Mouse (Mus musculus): ENCODE results near the gene Prkce. TPM values are rescaled to one million over a fixed set of nuclear protein-coding genes. Genes with fewer than 3 reads are reported as not detected.

Prkce gene
- polyA plus RNA-seq, 1 experiment from 2014 or later = 6.7 TPM

DNA sequence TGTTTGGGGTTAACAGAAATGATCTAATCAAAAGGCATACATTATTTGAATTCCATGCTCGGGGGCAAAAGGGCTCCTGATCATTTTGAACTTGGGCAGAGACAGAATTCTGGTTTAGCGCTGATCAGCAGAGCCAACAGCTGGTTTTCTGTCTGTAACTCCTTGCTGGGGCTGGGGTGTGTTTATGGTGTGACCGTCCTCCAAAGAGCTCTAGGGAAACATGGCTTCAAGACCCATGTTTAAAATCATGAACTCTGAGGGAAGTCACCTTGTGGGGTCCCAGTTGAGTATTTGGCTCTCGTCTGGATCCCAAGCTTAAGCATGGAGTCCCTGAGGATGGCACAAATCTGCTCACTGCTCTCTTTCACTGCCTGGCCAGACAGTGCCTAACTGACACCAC lies 183.7 kb downstream of the Prkce start:
- Histone ChIP-seq H3K27me3 (no peaks in the 10 kb centered on the region), H3K9ac (no peak overlapping the region), H3K4me2 (peak overlapping the region; percentile 42; the same call in 1 of the 2 replicates), H3K27ac (peak overlapping the region; percentile 91), H3K4me1 (peaks cover 52% of the 10 kb centered on the region), H3K36me3 (no peaks in the 10 kb centered on the region), H3K4me3 (no peak overlapping the region), H3K9me3 (no peaks in the 10 kb centered on the region)
- peak; percentile 58; the same call in 1 of the 2 replicates for ATAC-seq (ENCODE audit: borderline replicate concordance, extremely low read depth, low FRiP score, low TSS enrichment)
- WGBS = 32% methylated on average over 4 of the region's 4 CpGs

- H3K9ac ChIP-seq = no peak overlapping the region
- 0 out of 2 replicates have a peak overlapping the region, but pooled peaks have one; percentile 91 for H3K27ac ChIP-seq
- no peak for ATAC-seq (ENCODE audit: borderline replicate concordance, extremely low read depth, low FRiP score, low TSS enrichment)
- peaks cover 58% of the 10 kb centered on the region for H3K4me1 ChIP-seq
- H3K27me3 ChIP-seq = no peaks in the 10 kb centered on the region
- H3K36me3 ChIP-seq = no peaks in the 10 kb centered on the region
- H3K4me2 ChIP-seq = no peak overlapping the region
- 81% methylated on average over 12 of the region's 12 CpGs for WGBS
- no peaks in the 10 kb centered on the region for H3K9me3 ChIP-seq
- H3K4me3 ChIP-seq = no peak overlapping the region
These were observed 184.9 kb downstream of the Prkce start for GRCm38 (mm10) chr17:86352247-86353037.

DNA sequence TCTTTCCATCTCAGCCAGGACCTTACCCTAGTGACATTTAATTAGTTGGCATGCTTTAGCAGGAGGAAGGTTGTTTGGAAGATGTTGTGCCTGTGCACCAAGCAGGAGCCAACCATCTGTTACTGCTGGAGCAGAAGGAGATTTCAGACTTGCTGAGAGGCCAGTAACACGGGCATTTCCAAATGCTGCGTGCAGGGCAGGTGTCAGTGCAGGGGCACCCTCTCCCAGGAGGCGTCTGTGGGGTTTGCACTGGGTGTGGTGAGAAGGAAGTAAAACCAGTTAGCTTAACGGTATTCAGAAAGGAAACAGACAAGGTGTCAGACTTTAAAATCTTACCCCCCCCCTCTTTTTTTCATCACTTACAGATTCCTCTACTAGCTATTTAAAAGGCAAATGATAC lies 186.1 kb downstream of the Prkce start:
- Histone ChIP-seq H3K27ac (no peak overlapping the region), H3K4me3 (no peak overlapping the region), H3K27me3 (no peaks in the 10 kb centered on the region), H3K4me2 (no peak overlapping the region), H3K4me1 (peaks cover 60% of the 10 kb centered on the region), H3K36me3 (no peaks in the 10 kb centered on the region), H3K9me3 (no peaks in the 10 kb centered on the region), H3K9ac (no peak overlapping the region)
- 43% methylated on average over 4 of the region's 4 CpGs for WGBS
- ATAC-seq (ENCODE audit: borderline replicate concordance, extremely low read depth, low FRiP score, low TSS enrichment) = no peak

- no peak overlapping the region for H3K4me2 ChIP-seq
- 77% methylated on average over 4 of the region's 4 CpGs for WGBS
- peaks cover 61% of the 10 kb centered on the region for H3K4me1 ChIP-seq
- H3K9me3 ChIP-seq = no peaks in the 10 kb centered on the region
- no peak overlapping the region for H3K27ac ChIP-seq
- H3K9ac ChIP-seq = no peak overlapping the region
- no peak for ATAC-seq (ENCODE audit: borderline replicate concordance, extremely low read depth, low FRiP score, low TSS enrichment)
- no peaks in the 10 kb centered on the region for H3K36me3 ChIP-seq
- H3K27me3 ChIP-seq = no peaks in the 10 kb centered on the region
- no peak overlapping the region for H3K4me3 ChIP-seq
These were observed 186.5 kb downstream of the Prkce start for GRCm38 (mm10) chr17:86354101-86354500.

DNA sequence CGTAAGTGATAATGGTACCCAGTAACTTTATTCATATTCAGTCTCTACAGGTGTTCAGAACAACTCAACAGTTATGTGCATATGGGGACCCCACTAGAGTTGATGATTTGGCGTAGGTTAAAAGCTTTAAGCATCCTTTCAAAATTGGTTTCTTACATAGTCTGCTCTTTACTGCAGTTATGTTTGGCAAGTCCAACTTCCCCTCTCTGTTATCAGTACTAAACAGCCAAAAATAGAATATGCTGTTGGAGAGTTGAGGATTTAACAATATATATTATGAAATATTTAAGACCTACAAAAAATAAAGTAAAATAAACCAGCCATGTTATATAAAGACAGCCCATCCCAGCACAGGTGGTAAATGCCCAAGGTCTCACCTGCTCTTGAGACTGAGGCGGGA lies 187.3 kb downstream of the Prkce start:
- H3K4me1 ChIP-seq = peaks cover 61% of the 10 kb centered on the region
- H3K27me3 ChIP-seq = no peaks in the 10 kb centered on the region
- WGBS = 63% methylated on average over 3 of the region's 3 CpGs
- no peak overlapping the region; the same call in 1 of the 2 replicates for H3K27ac ChIP-seq
- no peak overlapping the region for H3K4me3 ChIP-seq
- no peaks in the 10 kb centered on the region for H3K9me3 ChIP-seq
- no peaks in the 10 kb centered on the region for H3K36me3 ChIP-seq
- no peak overlapping the region for H3K9ac ChIP-seq
- no peak for ATAC-seq (ENCODE audit: borderline replicate concordance, extremely low read depth, low FRiP score, low TSS enrichment)
- H3K4me2 ChIP-seq = no peak overlapping the region

DNA sequence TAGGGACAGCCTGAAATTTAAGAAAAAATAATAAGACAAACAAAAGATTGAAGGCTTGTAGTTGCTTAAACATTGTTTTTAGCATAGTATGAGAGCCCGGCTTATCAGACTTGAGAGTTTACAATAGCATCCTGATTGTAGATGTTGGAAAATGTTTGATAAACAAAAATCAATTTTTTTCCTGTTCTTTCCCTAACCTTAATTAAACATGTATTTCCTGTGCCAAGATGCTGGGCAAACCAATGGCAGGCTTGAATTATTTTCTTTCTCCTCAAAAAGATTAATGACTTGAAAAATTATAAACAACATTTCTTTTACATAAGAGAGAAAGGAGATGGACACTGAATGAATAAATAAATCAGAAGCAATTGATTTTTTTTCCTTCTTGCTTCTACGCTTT lies 187.7 kb downstream of the Prkce start:
- Histone ChIP-seq H3K4me3 (no peak overlapping the region), H3K4me1 (peaks cover 57% of the 10 kb centered on the region), H3K27me3 (no peaks in the 10 kb centered on the region), H3K9me3 (no peaks in the 10 kb centered on the region), H3K27ac (no peak overlapping the region; the same call in 1 of the 2 replicates), H3K36me3 (no peaks in the 10 kb centered on the region), H3K4me2 (no peak overlapping the region), H3K9ac (no peak overlapping the region)
- no peak for ATAC-seq (ENCODE audit: borderline replicate concordance, extremely low read depth, low FRiP score, low TSS enrichment)
- 38% methylated on average over 2 of the region's 2 CpGs for WGBS

DNA sequence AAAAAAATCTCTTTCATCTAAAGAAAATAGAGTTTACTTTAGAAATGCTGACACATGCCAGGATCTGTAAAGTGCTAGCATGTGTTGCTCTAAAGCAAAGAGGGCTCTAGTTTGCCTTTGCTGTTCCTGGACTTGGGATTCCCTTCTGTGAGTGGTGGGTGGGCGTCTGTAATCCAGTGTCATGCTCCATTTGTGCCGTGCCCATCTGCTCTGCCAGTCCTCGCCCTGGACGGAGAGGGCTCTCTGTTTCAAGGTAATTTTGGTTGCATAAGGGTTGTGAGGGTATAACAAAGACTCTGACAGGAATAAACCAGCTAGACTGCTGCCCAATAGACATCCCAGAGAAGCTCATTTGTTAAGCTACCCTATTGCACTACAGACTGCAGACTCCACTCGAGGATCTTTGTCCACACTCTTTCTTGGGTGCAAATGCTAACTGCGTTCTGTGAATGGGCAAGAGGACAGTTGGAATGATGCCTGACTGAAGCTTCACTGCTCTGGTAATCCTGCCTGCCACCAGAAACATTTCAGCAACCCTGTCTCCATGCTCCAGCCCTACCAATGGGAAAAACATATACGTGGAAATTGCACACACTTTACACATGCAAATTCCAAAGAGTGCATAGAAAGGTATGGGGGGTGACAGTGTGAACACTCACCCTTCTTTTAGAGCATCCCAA lies 188.3 kb downstream of the Prkce start:
- Histone ChIP-seq H3K9me3 (no peaks in the 10 kb centered on the region), H3K4me1 (peaks cover 52% of the 10 kb centered on the region), H3K27me3 (no peaks in the 10 kb centered on the region), H3K36me3 (no peaks in the 10 kb centered on the region), H3K4me2 (no peak overlapping the region), H3K9ac (no peak overlapping the region), H3K4me3 (no peak overlapping the region), H3K27ac (peak overlapping the region; percentile 69)
- no peak for ATAC-seq (ENCODE audit: borderline replicate concordance, extremely low read depth, low FRiP score, low TSS enrichment)
- 48% methylated on average over 7 of the region's 7 CpGs for WGBS

- Histone ChIP-seq H3K4me3 (no peak overlapping the region), H3K9me3 (no peaks in the 10 kb centered on the region), H3K27ac (no peak overlapping the region), H3K4me1 (peaks cover 37% of the 10 kb centered on the region), H3K9ac (no peak overlapping the region), H3K36me3 (no peaks in the 10 kb centered on the region), H3K27me3 (no peaks in the 10 kb centered on the region), H3K4me2 (no peak overlapping the region)
- WGBS = 36% methylated on average over 5 of the region's 5 CpGs
- ATAC-seq (ENCODE audit: borderline replicate concordance, extremely low read depth, low FRiP score, low TSS enrichment) = no peak
These were observed 190.8 kb downstream of the Prkce start for GRCm38 (mm10) chr17:86358388-86358787.

DNA sequence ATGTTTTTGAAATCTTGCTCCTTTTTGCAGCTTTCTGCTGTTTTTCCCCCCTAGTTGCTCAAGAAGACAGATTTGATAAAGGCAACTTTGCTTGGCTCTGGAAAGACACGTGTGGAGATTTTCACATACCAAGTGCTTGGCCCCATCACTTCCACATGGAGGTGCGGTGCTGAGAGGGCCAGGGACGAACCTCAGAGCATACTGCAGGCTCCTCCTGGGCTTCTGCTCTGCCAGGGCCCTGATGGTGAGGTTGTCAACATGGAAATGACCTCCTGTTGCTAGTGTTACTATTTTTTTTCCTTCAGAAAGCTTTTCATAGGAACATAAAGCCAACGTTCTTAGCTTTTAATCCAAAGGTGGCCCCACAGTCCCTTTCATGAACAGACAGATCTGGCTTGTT lies 191.3 kb downstream of the Prkce start:
- Histone ChIP-seq H3K36me3 (no peaks in the 10 kb centered on the region), H3K9me3 (no peaks in the 10 kb centered on the region), H3K4me2 (no peak overlapping the region), H3K4me3 (no peak overlapping the region), H3K4me1 (peaks cover 33% of the 10 kb centered on the region), H3K27ac (no peak overlapping the region), H3K27me3 (no peaks in the 10 kb centered on the region), H3K9ac (no peak overlapping the region)
- no peak for ATAC-seq (ENCODE audit: borderline replicate concordance, extremely low read depth, low FRiP score, low TSS enrichment)
- 47% methylated on average over 4 of the region's 4 CpGs for WGBS

GRCm38 (mm10) chr17:86360849-86361248 lies 193.3 kb downstream of the Prkce start:
- Histone ChIP-seq H3K9ac (no peak overlapping the region), H3K9me3 (no peaks in the 10 kb centered on the region), H3K27ac (no peak overlapping the region), H3K36me3 (no peaks in the 10 kb centered on the region), H3K4me3 (no peak overlapping the region), H3K4me1 (peaks cover 21% of the 10 kb centered on the region), H3K27me3 (no peaks in the 10 kb centered on the region), H3K4me2 (no peak overlapping the region)
- no peak for ATAC-seq (ENCODE audit: borderline replicate concordance, extremely low read depth, low FRiP score, low TSS enrichment)
- WGBS = 91% methylated on average over 3 of the region's 3 CpGs

- 52% methylated on average over 5 of the region's 5 CpGs for WGBS
- H3K9ac ChIP-seq = no peak overlapping the region
- ATAC-seq (ENCODE audit: borderline replicate concordance, extremely low read depth, low FRiP score, low TSS enrichment) = no peak
- no peaks in the 10 kb centered on the region for H3K9me3 ChIP-seq
- no peak overlapping the region for H3K4me3 ChIP-seq
- H3K4me1 ChIP-seq = peaks cover 6% of the 10 kb centered on the region
- no peak overlapping the region for H3K4me2 ChIP-seq
- H3K27me3 ChIP-seq = no peaks in the 10 kb centered on the region
- no peaks in the 10 kb centered on the region for H3K36me3 ChIP-seq
- no peak overlapping the region for H3K27ac ChIP-seq
These were observed 195.8 kb downstream of the Prkce start for GRCm38 (mm10) chr17:86363356-86363755.

DNA sequence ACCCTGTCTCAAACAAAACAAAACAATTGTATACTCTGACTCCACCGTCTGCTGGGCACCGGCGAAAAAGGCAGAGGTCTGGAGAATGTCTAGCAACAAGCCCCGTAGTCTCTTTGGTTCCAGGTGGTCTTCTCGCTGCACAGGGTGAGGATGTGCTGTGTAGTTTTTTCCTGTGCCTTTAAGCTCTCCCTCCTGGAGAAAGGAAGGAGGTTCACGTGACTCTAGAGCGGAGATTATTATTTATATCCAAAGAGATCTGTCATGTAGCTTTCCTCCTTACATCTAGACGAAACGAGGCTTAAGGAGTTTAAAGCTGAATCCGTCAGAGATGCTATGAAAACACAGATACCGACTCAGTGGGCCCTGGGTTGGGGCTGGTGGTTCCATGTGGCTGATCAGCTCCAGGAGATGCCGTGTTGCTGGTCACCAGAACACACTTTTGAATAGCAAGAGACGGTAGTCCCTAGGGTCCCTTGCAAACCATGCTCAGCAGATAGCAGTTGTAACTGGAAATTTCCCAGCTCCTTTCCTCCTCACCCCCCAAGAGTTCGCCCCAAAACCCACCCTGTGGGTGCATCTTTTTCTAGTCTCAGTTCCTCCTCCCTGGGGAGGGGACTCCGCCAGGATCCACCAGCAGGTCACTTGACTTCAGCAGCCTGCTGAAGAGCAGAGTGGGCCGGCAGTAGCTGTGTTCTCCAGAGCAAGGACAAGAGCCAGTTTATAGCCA lies 196.9 kb downstream of the Prkce start:
- Histone ChIP-seq H3K4me3 (no peak overlapping the region), H3K4me2 (no peak overlapping the region)
- no peak for ATAC-seq (ENCODE audit: borderline replicate concordance, extremely low read depth, low FRiP score, low TSS enrichment)

More for the DNA sequence above, 196.9 kb downstream of the Prkce start:
- WGBS = 48% methylated on average over 16 of the region's 16 CpGs
- Histone ChIP-seq H3K9me3 (no peaks in the 10 kb centered on the region), H3K27ac (no peak overlapping the region), H3K9ac (no peak overlapping the region), H3K36me3 (no peaks in the 10 kb centered on the region), H3K27me3 (no peaks in the 10 kb centered on the region), H3K4me1 (0 out of 2 replicates have a peak, but pooled peaks cover 2% of the 10 kb centered on the region)
